In genomic region chr6:108538406-108538805, GRCm38 (mm10) we compare ENCODE assay signal across 13 mouse cellular contexts.
"Had no signal": no experiment of that assay in that cellular context is flagged by ENCODE, and none has a peak within 500 bp of the region (broad histone marks: within the 10 kb centered on the region; RNA-seq: fewer than 3 reads in every experiment).

No protein-coding gene starts in this region.

- H3K9ac ChIP-seq: lung, embryonic 14.5 days; midbrain, embryonic 13.5 days; midbrain, embryonic 15.5 days; neural tube, embryonic 12.5 days; stomach, embryonic 15.5 days had no signal

- H3K27me3 ChIP-seq: midbrain, embryonic 13.5 days; midbrain, embryonic 15.5 days; neural tube, embryonic 12.5 days; stomach, embryonic 15.5 days had no signal

- H3K9me3 ChIP-seq: midbrain, embryonic 10.5 days; midbrain, embryonic 13.5 days; midbrain, embryonic 15.5 days; neural tube, embryonic 12.5 days; stomach, embryonic 15.5 days had no signal

- ATAC-seq: midbrain, embryonic 13.5 days; midbrain, embryonic 15.5 days had no signal

- H3K36me3 ChIP-seq: midbrain, embryonic 10.5 days; midbrain, embryonic 13.5 days; midbrain, embryonic 15.5 days; neural tube, embryonic 12.5 days; stomach, embryonic 15.5 days had no signal

- H3K4me3 ChIP-seq: midbrain, embryonic 10.5 days; midbrain, embryonic 13.5 days; midbrain, embryonic 15.5 days; neural tube, embryonic 12.5 days; stomach, embryonic 15.5 days had no signal

- H3K27ac ChIP-seq: midbrain, embryonic 10.5 days; midbrain, embryonic 13.5 days; midbrain, embryonic 15.5 days; neural tube, embryonic 12.5 days; stomach, postnatal 0 days had no signal

- H3K4me1 ChIP-seq: midbrain, embryonic 10.5 days; midbrain, embryonic 13.5 days; midbrain, embryonic 15.5 days; neural tube, embryonic 12.5 days; stomach, embryonic 15.5 days had no signal

- DNase-seq: lung, embryonic 14.5 days; lung, postnatal 10 days; lung, postnatal 4 days; right cerebral cortex, postnatal 14 days; thymus, adult 2 months; thymus, postnatal 25 days; thymus, postnatal 4 days had no signal

- H3K4me2 ChIP-seq: lung, embryonic 14.5 days; midbrain, embryonic 13.5 days; midbrain, embryonic 15.5 days; neural tube, embryonic 12.5 days; stomach, embryonic 15.5 days had no signal
